Mouse (Mus musculus) stomach, embryonic 16.5 days (tissue): ENCODE data around the gene C4b. TPM values are rescaled to one million over a fixed set of nuclear protein-coding genes. Genes with fewer than 3 reads are reported as not detected.

Source experiments
- ATAC-seq: fragments of 200-750 bp; cut with Nextera tagmentation; 2 replicates; pipeline ENCODE4 v1.8.0; 2017; ENCODE audit warnings: moderate number of reproducible peaks, moderate TSS enrichment; ENCODE audit not compliant: insufficient read depth, low FRiP score
- H3K27ac ChIP-seq: fragments of 300-500 bp; sonication (generic); 2 replicates; pipeline ENCODE4 v1.5.1; 2014; ENCODE audit warnings: low read length
- H3K27me3 ChIP-seq: fragments of 300-500 bp; sonication (generic); 2 replicates; pipeline ENCODE4 v1.6.1; 2014; ENCODE audit warnings: low read length, control low read depth, mixed read lengths; ENCODE audit not compliant: control insufficient read depth, insufficient read depth
- H3K36me3 ChIP-seq: fragments of 300-500 bp; sonication (generic); 2 replicates; pipeline ENCODE4 v1.6.1; 2014; ENCODE audit warnings: low read length; ENCODE audit not compliant: control insufficient read depth, insufficient read depth
- H3K4me1 ChIP-seq: fragments of 300-500 bp; sonication (generic); 2 replicates; pipeline ENCODE4 v1.6.1; 2014; ENCODE audit warnings: low read length, control low read depth, mixed read lengths; ENCODE audit not compliant: control insufficient read depth, insufficient read depth
- H3K4me2 ChIP-seq: fragments of 300-500 bp; sonication (generic); 2 replicates; pipeline ENCODE4 v1.6.1; 2014; ENCODE audit warnings: low read depth, low read length, mixed read lengths
- H3K4me3 ChIP-seq: fragments of 300-500 bp; sonication (generic); replicated peaks from 2 replicates; pipeline ENCODE4 v1.5.1; 2014; ENCODE audit warnings: mild to moderate bottlenecking, low read length
- H3K9ac ChIP-seq: fragments of 300-500 bp; sonication (generic); 2 replicates; pipeline ENCODE4 v1.6.1; 2014; ENCODE audit warnings: low read length
- H3K9me3 ChIP-seq: fragments of 300-500 bp; sonication (generic); replicated peaks from 2 replicates; pipeline ENCODE4 v1.6.1; 2016; ENCODE audit warnings: low read length, control low read depth; ENCODE audit not compliant: control insufficient read depth
- WGBS: fragments of 180-500 bp; shearing (Covaris S2); extraction: QIAGEN DNeasy Blood & Tissue Kit; methylation state at CpG from one replicate; pipeline ENCODE4 v1.1.7; 2014; 5-methylcytosine and 5-hydroxymethylcytosine counted together
- microRNA-seq: library from miRNA; unstranded; fragments of <30 nt; microRNA quantifications from one replicate; pipeline ENCODE4, GENCODE M21; 2016
- polyA plus RNA-seq: library from polyadenylated mRNA; unstranded; fragments of >200 nt; fragmentation: Nextera tagmentation; extraction: Ambion mirVana; gene quantifications from 2 replicates; pipeline ENCODE4 v1.2.1, GENCODE M21; 2015

C4b gene
- polyA plus RNA-seq, 1 experiment from 2014 or later = 0.89 TPM

GRCm38 (mm10) chr17:34680191-34680590, 63.5 kb downstream of the C4b start:
- Histone ChIP-seq H3K27me3 (0 out of 2 replicates have a peak, but pooled peaks cover 5% of the 10 kb centered on the region), H3K9me3 (no peaks in the 10 kb centered on the region), H3K4me1 (peaks cover 19% of the 10 kb centered on the region), H3K4me2 (no peak overlapping the region), H3K9ac (no peak overlapping the region), H3K27ac (no peak overlapping the region), H3K4me3 (no peak overlapping the region), H3K36me3 (no peaks in the 10 kb centered on the region)
- WGBS = 82% methylated on average over 26 of the region's 26 CpGs
- no peak for ATAC-seq

Small RNAs within 50 kb of the gene (microRNA-seq; reads per million reads assigned to microRNA genes)
- gene Gm27471 = not detected

Other genes starting within 250 kb of the C4b start
- gene Btnl6, start 226.5 kb downstream of the C4b start, polyA plus RNA-seq = 2.6 and 3.6 TPM in 2 replicates
- gene Notch4, start 179.6 kb downstream of the C4b start, polyA plus RNA-seq = 4.7 and 4.9 TPM in 2 replicates
- gene Gpsm3, start 154.1 kb downstream of the C4b start, polyA plus RNA-seq = 9.3 and 10.4 TPM in 2 replicates
- 6.8 and 8.4 TPM in 2 replicates for gene Pbx2, start 152.6 kb downstream of the C4b start, polyA plus RNA-seq
- gene Ager, start 146.0 kb downstream of the C4b start, polyA plus RNA-seq = 2.7 and 3.0 TPM in 2 replicates
- gene Rnf5, start 140.2 kb downstream of the C4b start, polyA plus RNA-seq = 129 and 141 TPM in 2 replicates
- 42.6 TPM in 2 replicates for gene Agpat1, start 139.6 kb downstream of the C4b start, polyA plus RNA-seq
- gene Egfl8, start 127.9 kb downstream of the C4b start, polyA plus RNA-seq = 3.5 and 4.8 TPM in 2 replicates
- gene Ppt2, start 115.4 kb downstream of the C4b start, polyA plus RNA-seq = 25.2 and 25.7 TPM in 2 replicates
- gene Prrt1, start 114.3 kb downstream of the C4b start, polyA plus RNA-seq = 0.31 and 0.45 TPM in 2 replicates
- 13.1 and 14.4 TPM in 2 replicates for gene Fkbpl, start 99.1 kb downstream of the C4b start, polyA plus RNA-seq
- 73.5 and 78.0 TPM in 2 replicates for gene Atf6b, start 96.7 kb downstream of the C4b start, polyA plus RNA-seq
- 1.3 and 1.8 TPM in 2 replicates for gene Tnxb, start 73.3 kb downstream of the C4b start, polyA plus RNA-seq
- 0.21 and 6.9 TPM in 2 replicates for gene Cyp21a1, start 60.7 kb upstream of the C4b start, polyA plus RNA-seq
- gene Stk19, start 93.1 kb upstream of the C4b start, polyA plus RNA-seq = 23.8 and 25.8 TPM in 2 replicates
- gene Dxo, start 93.1 kb upstream of the C4b start, polyA plus RNA-seq = 48.9 and 53.3 TPM in 2 replicates
- gene Skiv2l, start 106.3 kb upstream of the C4b start, polyA plus RNA-seq = 45.0 and 48.1 TPM in 2 replicates
- gene Nelfe, start 106.5 kb upstream of the C4b start, polyA plus RNA-seq = 89.5 and 96.4 TPM in 2 replicates
- 27.8 and 28.9 TPM in 2 replicates for gene Cfb, start 118.6 kb upstream of the C4b start, polyA plus RNA-seq
- 1.0 and 1.1 TPM in 2 replicates for gene Zbtb12, start 135.6 kb upstream of the C4b start, polyA plus RNA-seq
- gene Gm20547, start 138.2 kb upstream of the C4b start, polyA plus RNA-seq = 0.49 TPM in 1 of 2 replicates, not detected in the other
- gene C2, start 154.4 kb upstream of the C4b start, polyA plus RNA-seq = 4.4 and 5.5 TPM in 2 replicates
- gene Ehmt2, start 154.6 kb upstream of the C4b start, polyA plus RNA-seq = 61.0 and 61.1 TPM in 2 replicates
- 19.3 and 21.1 TPM in 2 replicates for gene Slc44a4, start 170.6 kb upstream of the C4b start, polyA plus RNA-seq
- 36.7 and 40.6 TPM in 2 replicates for gene Neu1, start 187.4 kb upstream of the C4b start, polyA plus RNA-seq
- gene Hspa1b, start 215.4 kb upstream of the C4b start, polyA plus RNA-seq = 0.94 and 1.4 TPM in 2 replicates
- 0.27 TPM in 1 of 2 replicates, not detected in the other for gene Gm20481, start 226.0 kb upstream of the C4b start, polyA plus RNA-seq
- gene Hspa1a, start 228.3 kb upstream of the C4b start, polyA plus RNA-seq = 13.7 and 16.3 TPM in 2 replicates
- gene Hspa1l, start 228.8 kb upstream of the C4b start, polyA plus RNA-seq = 0.96 and 1.4 TPM in 2 replicates
- gene Lsm2, start 238.0 kb upstream of the C4b start, polyA plus RNA-seq = 145 and 146 TPM in 2 replicates